In genomic region chr19:25315458-25315889, GRCm38 (mm10) we compare ENCODE assay signal across 10 mouse cellular contexts.
DNase-seq lines count a peak whose midpoint lies in the region; ATAC-seq and TF ChIP-seq lines count a peak whose summit lies in the region.
"Had no signal": no experiment of that assay in that cellular context is flagged by ENCODE, and none has a peak within 500 bp of the region (broad histone marks: within the 10 kb centered on the region; RNA-seq: fewer than 3 reads in every experiment).

No protein-coding gene starts in this region.

- H3K4me2 ChIP-seq in liver, postnatal 0 days (ENCODE audit: low read depth, low read length), result no peak overlapping the region
- H3K4me2 ChIP-seq in heart, embryonic 12.5 days, result peak overlapping the region; percentile 43

- no peaks in the 10 kb centered on the region for H3K27me3 ChIP-seq in liver, postnatal 0 days (ENCODE audit: insufficient read depth, low read length)
- H3K27me3 ChIP-seq in heart, embryonic 12.5 days (replicated peaks), result peaks cover 17% of the 10 kb centered on the region; the same call in 1 of the 2 replicates
- H3K27me3 ChIP-seq: Patski had no signal

- no peak for TF ChIP-seq CTCF in liver, postnatal 0 days (IDR thresholded peaks at IDR 0.05; ENCODE audit: low read depth)

- peak; percentile 70 for ATAC-seq in liver, postnatal 0 days
- no peak for ATAC-seq in heart, embryonic 12.5 days (ENCODE audit: insufficient number of reproducible peaks, low FRiP score)
- no peak for ATAC-seq in megakaryocyte progenitor cell, adult 5-6 weeks (replicated peaks; ENCODE audit: poor library complexity)
- ATAC-seq: Patski had no signal

- no peak for TF ChIP-seq EP300 in liver, postnatal 0 days (IDR thresholded peaks at IDR 0.05; ENCODE audit: low read depth)

- no peak overlapping the region for H3K9ac ChIP-seq in liver, postnatal 0 days (replicated peaks)
- H3K9ac ChIP-seq in heart, embryonic 12.5 days, result no peak overlapping the region

- intact Hi-C loops in left cerebral cortex, postnatal 25 days (cut with DNase I), result no loop called here

- H3K27ac ChIP-seq in liver, postnatal 0 days (ENCODE audit: low read depth), result peak overlapping the region; percentile 45; the same call in 1 of the 2 replicates
- H3K27ac ChIP-seq in heart, embryonic 12.5 days (ENCODE audit: poor library complexity, severe bottlenecking), result peak overlapping the region; percentile 33

- peaks cover 14% of the 10 kb centered on the region for H3K4me1 ChIP-seq in liver, postnatal 0 days (ENCODE audit: insufficient read depth)
- H3K4me1 ChIP-seq in heart, embryonic 12.5 days (replicated peaks), result peaks cover 45% of the 10 kb centered on the region
- H3K4me1 ChIP-seq: megakaryocyte, embryonic 14.5 days had no signal

- no peak overlapping the region for H3K4me3 ChIP-seq in liver, postnatal 0 days (ENCODE audit: low read depth, low read length)
- H3K4me3 ChIP-seq in heart, embryonic 12.5 days, result no peak overlapping the region
- H3K4me3 ChIP-seq: megakaryocyte, embryonic 14.5 days had no signal

- no peaks in the 10 kb centered on the region for H3K36me3 ChIP-seq in liver, postnatal 0 days (replicated peaks; ENCODE audit: insufficient read depth, low read length)
- H3K36me3 ChIP-seq in heart, embryonic 12.5 days, result no peaks in the 10 kb centered on the region

- 47% methylated on average over 14 of the region's 14 CpGs for WGBS in liver, postnatal 0 days (ENCODE audit: insufficient replicate concordance)
- 16% methylated on average over 14 of the region's 14 CpGs for WGBS in heart, embryonic 12.5 days

- peak; percentile 43 for DNase-seq in liver, postnatal 0 days
- no peak for DNase-seq in liver
- peak; percentile 28 to 41 for DNase-seq in left cerebral cortex, postnatal 25 days (ENCODE audit: low spot score in 2 of 2)
- DNase-seq in right cerebral cortex, postnatal 36 days (ENCODE audit: low spot score in 2 of 2), result peak; percentile 14 to 37
- no peak for DNase-seq in thymus, postnatal 36 days
- no peak for DNase-seq in T-cell, adult 2 months (ENCODE audit: low spot score)

- H3K9me3 ChIP-seq in liver, postnatal 0 days (ENCODE audit: low read length), result no peaks in the 10 kb centered on the region
- H3K9me3 ChIP-seq in heart, embryonic 12.5 days (replicated peaks), result no peaks in the 10 kb centered on the region
- H3K9me3 ChIP-seq: megakaryocyte, embryonic 14.5 days had no signal

Comparison
In these comparisons a context has a peak if more than half of its experiments do, and no peak if none do; other contexts are left out.
1. DNase-seq: peak in liver, postnatal 0 days (single experiment), left cerebral cortex, postnatal 25 days (2 of 2) and right cerebral cortex, postnatal 36 days (2 of 2); none in liver (single experiment), thymus, postnatal 36 days (0 of 2) and T-cell, adult 2 months (single experiment).